Mouse (Mus musculus) limb, embryonic 14.5 days (tissue): ENCODE measurements around the gene Vim. TPM values are rescaled to one million over a fixed set of nuclear protein-coding genes. Genes with fewer than 3 reads are reported as not detected.

Source experiments
- ATAC-seq: fragments of 200-750 bp; cut with Nextera tagmentation; 2 replicates; pipeline ENCODE4 v1.8.0; 2017; ENCODE audit warnings: low read depth, moderate number of reproducible peaks, moderate TSS enrichment; ENCODE audit not compliant: low FRiP score
- DNase-seq: peaks from one replicate; pipeline ENCODE4 v3.0.0-alpha.2; 2015; ENCODE audit warnings: low spot score
- H3K27ac ChIP-seq: fragments of 300-500 bp; sonication (generic); replicated peaks from 2 replicates; pipeline ENCODE4 v1.5.1; 2014; ENCODE audit warnings: low read depth, mild to moderate bottlenecking, low read length, moderate library complexity, mixed read lengths
- H3K27me3 ChIP-seq: fragments of 300-500 bp; sonication (generic); 2 replicates; pipeline ENCODE4 v1.6.1; 2014; ENCODE audit warnings: low read length, mixed read lengths; ENCODE audit not compliant: control insufficient read depth, insufficient read depth
- H3K36me3 ChIP-seq: fragments of 300-500 bp; sonication (generic); 2 replicates; pipeline ENCODE4 v1.6.1; 2014; ENCODE audit warnings: mild to moderate bottlenecking, low read length, moderate library complexity, mixed read lengths; ENCODE audit not compliant: control insufficient read depth, insufficient read depth
- H3K4me1 ChIP-seq: fragments of 300-500 bp; sonication (generic); 2 replicates; pipeline ENCODE4 v1.6.1; 2014; ENCODE audit warnings: antibody characterized with exemption, low read length, mixed read lengths; ENCODE audit not compliant: control insufficient read depth, insufficient read depth
- H3K4me2 ChIP-seq: fragments of 300-500 bp; sonication (generic); replicated peaks from 2 replicates; pipeline ENCODE4 v1.6.1; 2014; ENCODE audit warnings: low read depth, mild to moderate bottlenecking, low read length, moderate library complexity; ENCODE audit not compliant: severe bottlenecking
- H3K4me3 ChIP-seq: fragments of 300-500 bp; sonication (generic); replicated peaks from 2 replicates; pipeline ENCODE4 v1.5.1; 2014; ENCODE audit warnings: low read length
- H3K9ac ChIP-seq: fragments of 300-500 bp; sonication (generic); 2 replicates; pipeline ENCODE4 v1.6.1; 2014; ENCODE audit warnings: mild to moderate bottlenecking, low read depth, low read length, moderate library complexity; ENCODE audit not compliant: severe bottlenecking
- H3K9me3 ChIP-seq: fragments of 300-500 bp; sonication (generic); 2 replicates; pipeline ENCODE4 v1.6.1; 2016; ENCODE audit warnings: low read length; ENCODE audit not compliant: control insufficient read depth
- POLR2A ChIP-seq: fragments of 200-500 bp; IDR thresholded peaks from 2 replicates; pipeline ENCODE4 v1.8.0; 2012; ENCODE audit warnings: inconsistent platforms, mild to moderate bottlenecking, moderate library complexity, borderline replicate concordance; ENCODE audit not compliant: insufficient read depth, insufficient read length; ENCODE audit errors: extremely low read depth
- whole genome bisulfite sequencing: fragments of 180-500 bp; shearing (Covaris S2); extraction: QIAGEN DNeasy Blood & Tissue Kit; methylation state at CpG from one replicate; pipeline ENCODE4 v1.1.7; 2014; 5-methylcytosine and 5-hydroxymethylcytosine counted together
- polyA plus RNA-seq, 2 experiments: library from polyadenylated mRNA; depleted of rRNA in 1 of 2; stranded (reverse) in 1 of 2; unstranded in 1 of 2; fragments of >200 nt; fragmentation: Nextera tagmentation in 1 of 2; extraction: Ambion mirVana in 1 of 2; gene quantifications; 2 replicates each; pipeline versions ENCODE4 v1.2.1 to v1.2.3; 2012 to 2014

Vim gene
- polyA plus RNA-seq, 2 experiments = 1,202 to 1,568 TPM

- ATAC-seq (no peak), DNase-seq (no peak)
- Histone ChIP-seq H3K27me3 (no peaks in the 10 kb centered on the region), H3K9me3 (no peaks in the 10 kb centered on the region), H3K4me1 (peaks cover 8% of the 10 kb centered on the region; the same call in 1 of the 2 replicates), H3K36me3 (no peaks in the 10 kb centered on the region), H3K4me2 (no peak overlapping the region), H3K27ac (no peak overlapping the region), H3K9ac (no peak overlapping the region), H3K4me3 (no peak overlapping the region)
- TF ChIP-seq POLR2A = no peak
- 89% methylated on average over 2 of the region's 2 CpGs for WGBS
Measured at GRCm38 (mm10) chr2:13560396-13560795, 13.3 kb upstream of the Vim start.

DNA sequence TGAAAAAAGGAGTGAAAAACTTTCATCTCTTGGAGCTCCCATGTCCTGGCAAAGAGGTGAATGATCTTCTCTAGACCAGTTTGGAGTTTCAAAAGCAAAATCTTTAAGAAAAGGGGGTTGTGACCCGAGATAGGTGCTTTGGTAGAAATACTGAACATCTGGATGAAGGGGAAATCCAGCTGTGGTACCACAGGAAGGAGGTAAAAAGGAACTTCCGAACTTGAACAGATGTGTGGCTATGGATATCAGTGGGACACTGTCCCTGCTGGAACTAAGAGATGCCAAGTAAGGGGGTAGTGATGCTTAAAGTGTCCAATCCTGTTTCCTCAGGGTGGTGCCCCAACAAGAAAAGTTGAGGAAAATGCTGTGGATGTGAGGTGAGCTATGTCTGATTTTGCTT lies 3.6 kb upstream of the Vim start:
- Histone ChIP-seq H3K4me1 (peaks cover 13% of the 10 kb centered on the region), H3K4me2 (no peak overlapping the region), H3K27me3 (no peaks in the 10 kb centered on the region), H3K27ac (no peak overlapping the region), H3K36me3 (no peaks in the 10 kb centered on the region), H3K4me3 (no peak overlapping the region), H3K9ac (no peak overlapping the region), H3K9me3 (no peaks in the 10 kb centered on the region)
- WGBS = 63% methylated on average over 2 of the region's 2 CpGs
- DNase-seq (no peak), ATAC-seq (no peak)
- no peak for TF ChIP-seq POLR2A

DNA sequence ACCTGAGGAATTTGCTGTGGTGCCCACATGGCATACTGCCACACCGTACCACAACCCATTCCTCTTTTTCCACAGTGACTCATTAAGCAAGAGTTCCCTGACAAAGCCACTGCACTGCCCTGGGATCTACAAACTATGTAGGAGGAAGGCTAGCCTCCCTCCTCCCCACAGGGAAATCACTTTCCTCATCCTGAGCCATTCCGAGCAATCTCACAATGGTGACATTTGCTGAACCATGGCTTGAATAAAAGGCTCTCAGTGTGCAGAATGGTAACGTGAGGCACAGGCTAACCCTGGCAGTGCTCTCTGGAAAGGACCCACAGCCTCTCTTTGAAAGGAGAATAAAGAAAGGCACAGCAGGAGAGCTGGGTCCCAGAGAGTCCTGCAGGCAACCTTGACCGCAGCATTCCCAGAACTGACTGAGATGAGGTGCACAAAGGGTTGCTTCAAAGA lies 1.6 kb upstream of the Vim start:
- TF ChIP-seq POLR2A = no peak
- peak overlapping the region; percentile 94 for H3K27ac ChIP-seq
- no peak overlapping the region for H3K9ac ChIP-seq
- 35% methylated on average over 4 of the region's 4 CpGs for WGBS
- DNase-seq (no peak), ATAC-seq (no peak)
- H3K4me1 ChIP-seq = peaks cover 21% of the 10 kb centered on the region
- H3K9me3 ChIP-seq = no peaks in the 10 kb centered on the region
- 0 out of 2 replicates have a peak overlapping the region, but pooled peaks have one; percentile 69 for H3K4me2 ChIP-seq
- no peak overlapping the region for H3K4me3 ChIP-seq
- no peaks in the 10 kb centered on the region for H3K27me3 ChIP-seq
- H3K36me3 ChIP-seq = peaks cover 12% of the 10 kb centered on the region

- no peak for TF ChIP-seq POLR2A
- no peak for DNase-seq
- H3K27me3 ChIP-seq = no peaks in the 10 kb centered on the region
- 12% methylated on average over 12 of the region's 12 CpGs for WGBS
- peak overlapping the region; percentile 69 for H3K4me2 ChIP-seq
- peak overlapping the region; percentile 94 for H3K27ac ChIP-seq
- peaks cover 21% of the 10 kb centered on the region for H3K4me1 ChIP-seq
- H3K9ac ChIP-seq = peak overlapping the region; percentile 89
- H3K9me3 ChIP-seq = no peaks in the 10 kb centered on the region
- H3K36me3 ChIP-seq = peaks cover 16% of the 10 kb centered on the region
- ATAC-seq = peak; percentile 7
- peak overlapping the region; percentile 78 for H3K4me3 ChIP-seq
Measured at GRCm38 (mm10) chr2:13572647-13573407, 900 bp upstream of the Vim start.

- peaks cover 28% of the 10 kb centered on the region for H3K36me3 ChIP-seq
- peak overlapping the region; percentile 78 for H3K4me3 ChIP-seq
- H3K27me3 ChIP-seq = no peaks in the 10 kb centered on the region
- peak overlapping the region; percentile 94 for H3K27ac ChIP-seq
- WGBS = under 1% methylated on average over 46 of the region's 46 CpGs
- H3K4me2 ChIP-seq = peak overlapping the region; percentile 69
- ATAC-seq (peak; percentile 90), DNase-seq (peak; percentile 96)
- H3K9ac ChIP-seq = peak overlapping the region; percentile 89
- no peaks in the 10 kb centered on the region for H3K9me3 ChIP-seq
- TF ChIP-seq POLR2A = peak; percentile 96; the same call in 1 of the 2 replicates
- peaks cover 21% of the 10 kb centered on the region for H3K4me1 ChIP-seq
Measured at GRCm38 (mm10) chr2:13574066-13574800, 506 bp downstream of the Vim start.
